Mouse (Mus musculus) G1E-ER4 (cell line): ENCODE measurements around the gene Wipf3. TPM values are rescaled to one million over a fixed set of nuclear protein-coding genes. Genes with fewer than 3 reads are reported as not detected.

Experiments used
- GATA1 ChIP-seq: IDR thresholded peaks from one replicate; pipeline ENCODE4 v1.8.0; 2012; ENCODE audit warnings: low read length, inconsistent platforms
- polyA plus RNA-seq: library from polyadenylated mRNA; stranded (reverse); fragments of >175 nt; gene quantifications from 2 replicates; pipeline ENCODE4 v1.2.3, GENCODE M21; 2012

The Wipf3 gene
- not detected in 2 replicates for polyA plus RNA-seq

GRCm38 (mm10) chr6:54429447-54430194, at the start of gene Wipf3:
Gene Wipf3 (plus strand): TSS chr6:54429603.
- no peak for TF ChIP-seq GATA1

- no peak for TF ChIP-seq GATA1
Observed at GRCm38 (mm10) chr6:54382636-54383035, 46.8 kb upstream of the Wipf3 start.

- no peak for TF ChIP-seq GATA1
Observed at GRCm38 (mm10) chr6:54383893-54384524, 45.4 kb upstream of the Wipf3 start.

GRCm38 (mm10) chr6:54384777-54385176, 44.6 kb upstream of the Wipf3 start:
- no peak for TF ChIP-seq GATA1

- no peak for TF ChIP-seq GATA1
Observed at GRCm38 (mm10) chr6:54386429-54386828, 43.0 kb upstream of the Wipf3 start.

- no peak for TF ChIP-seq GATA1
Observed at GRCm38 (mm10) chr6:54387044-54387443, 42.4 kb upstream of the Wipf3 start.

GRCm38 (mm10) chr6:54387751-54388150, 41.7 kb upstream of the Wipf3 start:
- TF ChIP-seq GATA1: no peak

- no peak for TF ChIP-seq GATA1
Observed at GRCm38 (mm10) chr6:54388690-54389275, 40.6 kb upstream of the Wipf3 start.

- TF ChIP-seq GATA1: no peak
Observed at GRCm38 (mm10) chr6:54391765-54392164, 37.6 kb upstream of the Wipf3 start.

GRCm38 (mm10) chr6:54393886-54394285, 35.5 kb upstream of the Wipf3 start:
- no peak for TF ChIP-seq GATA1

- TF ChIP-seq GATA1: no peak
Observed at GRCm38 (mm10) chr6:54399194-54399923, 30.0 kb upstream of the Wipf3 start.

GRCm38 (mm10) chr6:54401503-54401902, 27.9 kb upstream of the Wipf3 start:
- TF ChIP-seq GATA1: no peak

- TF ChIP-seq GATA1: no peak
Observed at GRCm38 (mm10) chr6:54404916-54405315, 24.5 kb upstream of the Wipf3 start.

GRCm38 (mm10) chr6:54406116-54406515, 23.3 kb upstream of the Wipf3 start:
- no peak for TF ChIP-seq GATA1

GRCm38 (mm10) chr6:54409271-54409670, 20.1 kb upstream of the Wipf3 start:
- TF ChIP-seq GATA1: no peak

GRCm38 (mm10) chr6:54410451-54410850, 19.0 kb upstream of the Wipf3 start:
- TF ChIP-seq GATA1: no peak
